Mouse (Mus musculus) liver, embryonic 14.5 days (tissue): ENCODE results near the gene Gm17657. TPM values are rescaled to one million over a fixed set of nuclear protein-coding genes. Genes with fewer than 3 reads are reported as not detected.

ENCODE experiments used
- ATAC-seq: fragments of 200-750 bp; cut with Nextera tagmentation; 2 replicates; pipeline ENCODE4 v1.8.0; 2017; ENCODE audit warnings: moderate number of reproducible peaks, mild to moderate bottlenecking, moderate library complexity; ENCODE audit not compliant: insufficient read depth
- DNase-seq, 3 experiments: peaks; one replicate each; pipeline ENCODE4 v3.0.0-alpha.2; 2012 to 2013; ENCODE audit warnings: low read depth in 3 of 3, low spot score in 3 of 3
- H3K27ac ChIP-seq: fragments of 300-500 bp; sonication (generic); 2 replicates; pipeline ENCODE4 v1.5.1; 2014; ENCODE audit warnings: moderate library complexity, mild to moderate bottlenecking, control low read depth, inconsistent platforms
- H3K27me3 ChIP-seq: fragments of 300-500 bp; sonication (generic); 2 replicates; pipeline ENCODE4 v1.6.1; 2014; ENCODE audit warnings: mild to moderate bottlenecking, low read length, moderate library complexity; ENCODE audit not compliant: control insufficient read depth, insufficient read depth
- H3K36me3 ChIP-seq: fragments of 300-500 bp; sonication (generic); replicated peaks from 2 replicates; pipeline ENCODE4 v1.6.1; 2014; ENCODE audit warnings: low read depth; ENCODE audit not compliant: control insufficient read depth, insufficient read depth
- H3K4me1 ChIP-seq, 2 experiments: fragments of 200-500 bp in 1 of 2; fragments of 300-500 bp in 1 of 2; sonication (generic) in 1 of 2; replicated peaks; 2 replicates each; pipeline ENCODE4 v1.6.1; 2012 to 2014; ENCODE audit warnings: antibody characterized with exemption in 1 of 2, inconsistent platforms in 1 of 2, low read length in 1 of 2; ENCODE audit not compliant: control insufficient read depth in 2 of 2, insufficient read depth in 2 of 2
- H3K4me2 ChIP-seq: fragments of 300-500 bp; sonication (generic); 2 replicates; pipeline ENCODE4 v1.6.1; 2014; ENCODE audit warnings: low read depth, mild to moderate bottlenecking, control low read depth, moderate library complexity
- H3K4me3 ChIP-seq, 2 experiments: fragments of 200-500 bp in 1 of 2; fragments of 300-500 bp in 1 of 2; sonication (generic) in 1 of 2; 2 replicates each; pipeline ENCODE4 v1.5.1; 2012 to 2014; ENCODE audit warnings: low read depth in 2 of 2, low read length in 2 of 2, mild to moderate bottlenecking in 2 of 2, control low read depth in 1 of 2, inconsistent platforms in 1 of 2, moderate library complexity in 1 of 2; ENCODE audit not compliant: insufficient read depth in 1 of 2
- H3K9ac ChIP-seq: fragments of 300-500 bp; sonication (generic); replicated peaks from 2 replicates; pipeline ENCODE4 v1.6.1; 2014; ENCODE audit warnings: mild to moderate bottlenecking, control low read depth, moderate library complexity
- H3K9me3 ChIP-seq: fragments of 300-500 bp; sonication (generic); 2 replicates; pipeline ENCODE4 v1.6.1; 2016; ENCODE audit warnings: low read length, mixed read lengths; ENCODE audit not compliant: control insufficient read depth
- CTCF ChIP-seq: IDR thresholded peaks from 2 replicates; pipeline ENCODE4 v1.5.1; 2016; ENCODE audit warnings: antibody characterized with exemption, low read depth, control low read depth
- EP300 ChIP-seq: IDR thresholded peaks from 2 replicates; pipeline ENCODE4 v1.6.1; 2016; ENCODE audit warnings: antibody characterized with exemption, low read depth
- WGBS: fragments of 180-500 bp; shearing (Covaris S2); extraction: QIAGEN DNeasy Blood & Tissue Kit; methylation state at CpG from one replicate; pipeline ENCODE4 v1.1.7; 2014; ENCODE audit not compliant: insufficient replicate concordance; 5-methylcytosine and 5-hydroxymethylcytosine counted together
- polyA plus RNA-seq, 2 experiments: library from polyadenylated mRNA; depleted of rRNA in 1 of 2; stranded (reverse) in 1 of 2; unstranded in 1 of 2; fragments of >200 nt; fragmentation: Nextera tagmentation in 1 of 2; extraction: Ambion mirVana in 1 of 2; gene quantifications; 2 replicates each; pipeline versions ENCODE4 v1.2.1 to v1.2.3; 2012 to 2014

Gene Gm17657
- polyA plus RNA-seq, 2 experiments = not detected

- H3K4me3 ChIP-seq = no peak overlapping the region
- no peak for DNase-seq
- no peak overlapping the region for H3K9ac ChIP-seq
- no peak for ATAC-seq
- H3K4me1 ChIP-seq = peaks cover 0 to 1% of the 10 kb centered on the region in 2 experiments; a peak in 1 of 4 replicates
- no peaks in the 10 kb centered on the region for H3K9me3 ChIP-seq
- peaks cover 3% of the 10 kb centered on the region; the same call in 1 of the 2 replicates for H3K36me3 ChIP-seq
- H3K27ac ChIP-seq = no peak overlapping the region
- 71% methylated on average over 5 of the region's 5 CpGs for WGBS
- TF ChIP-seq EP300 (no peak), CTCF (no peak)
- H3K27me3 ChIP-seq = no peaks in the 10 kb centered on the region
- no peak overlapping the region for H3K4me2 ChIP-seq
These were observed 9.0 kb upstream of the Gm17657 start for GRCm38 (mm10) chr17:29558476-29558875.

GRCm38 (mm10) chr17:29556893-29557292 lies 7.5 kb upstream of the Gm17657 start:
- no peaks in the 10 kb centered on the region for H3K27me3 ChIP-seq
- H3K27ac ChIP-seq = no peak overlapping the region
- 62% methylated on average over 7 of the region's 7 CpGs for WGBS
- H3K4me1 ChIP-seq = peaks cover 0 to 1% of the 10 kb centered on the region in 2 experiments; a peak in 1 of 4 replicates
- H3K4me2 ChIP-seq = no peak overlapping the region
- no peak for TF ChIP-seq CTCF
- TF ChIP-seq EP300 = no peak
- H3K4me3 ChIP-seq = no peak overlapping the region
- ATAC-seq (no peak), DNase-seq (no peak)
- no peaks in the 10 kb centered on the region for H3K36me3 ChIP-seq
- H3K9me3 ChIP-seq = no peaks in the 10 kb centered on the region
- H3K9ac ChIP-seq = no peak overlapping the region

GRCm38 (mm10) chr17:29556456-29556855 lies 7.0 kb upstream of the Gm17657 start:
- no peaks in the 10 kb centered on the region for H3K9me3 ChIP-seq
- no peaks in the 10 kb centered on the region for H3K36me3 ChIP-seq
- H3K27ac ChIP-seq = no peak overlapping the region
- no peak for DNase-seq
- peaks cover 0 to 1% of the 10 kb centered on the region in 2 experiments; a peak in 1 of 4 replicates for H3K4me1 ChIP-seq
- H3K27me3 ChIP-seq = no peaks in the 10 kb centered on the region
- ATAC-seq = no peak
- no peak overlapping the region for H3K4me3 ChIP-seq
- WGBS = 73% methylated on average over 10 of the region's 10 CpGs
- no peak overlapping the region for H3K4me2 ChIP-seq
- H3K9ac ChIP-seq = no peak overlapping the region
- TF ChIP-seq CTCF (no peak), EP300 (no peak)

- no peak for DNase-seq
- H3K9ac ChIP-seq = no peak overlapping the region
- peak; percentile 31; the same call in 1 of the 2 replicates for ATAC-seq
- no peak overlapping the region for H3K27ac ChIP-seq
- H3K4me2 ChIP-seq = no peak overlapping the region
- H3K9me3 ChIP-seq = no peaks in the 10 kb centered on the region
- TF ChIP-seq CTCF = no peak
- no peaks in the 10 kb centered on the region for H3K27me3 ChIP-seq
- no peak overlapping the region for H3K4me3 ChIP-seq
- H3K36me3 ChIP-seq = no peaks in the 10 kb centered on the region
- H3K4me1 ChIP-seq = peaks cover 14 to 17% of the 10 kb centered on the region in 2 experiments
These were observed 4.7 kb upstream of the Gm17657 start for GRCm38 (mm10) chr17:29554176-29554575.

- no peaks in the 10 kb centered on the region for H3K36me3 ChIP-seq
- ATAC-seq (no peak), DNase-seq (no peak)
- H3K27ac ChIP-seq = no peak within 1 kb of the TSS
- peaks cover 15 to 16% of the 10 kb centered on the region in 2 experiments for H3K4me1 ChIP-seq
- TF ChIP-seq CTCF = no peak
- no peak for TF ChIP-seq EP300
- H3K9ac ChIP-seq = no peak within 1 kb of the TSS
- no peak within 1 kb of the TSS for H3K4me3 ChIP-seq
- H3K9me3 ChIP-seq = no peaks in the 10 kb centered on the region
- H3K27me3 ChIP-seq = no peaks in the 10 kb centered on the region
- peak within 1 kb of the TSS; percentile 76 for H3K4me2 ChIP-seq
- 71% methylated on average over 5 of the region's 5 CpGs for WGBS
These were observed 2.8 kb upstream of the Gm17657 start, which contains the start of gene Tmem217 for GRCm38 (mm10) chr17:29552162-29552732. Tmem217 (minus strand) TSS chr17:29552385.
